Mouse (Mus musculus) kidney, postnatal 25 days (tissue): ENCODE data around the gene Ppp1r2.
A peak's percentile ranks its signal among the peaks of the same experiment; 100 is the strongest.

Experiments used
- DNase-seq, 2 experiments: peaks; one replicate each; pipeline ENCODE4 v3.0.0; 2021; ENCODE audit warnings: mixed read lengths in 2 of 2

Ppp1r2 gene

DNA sequence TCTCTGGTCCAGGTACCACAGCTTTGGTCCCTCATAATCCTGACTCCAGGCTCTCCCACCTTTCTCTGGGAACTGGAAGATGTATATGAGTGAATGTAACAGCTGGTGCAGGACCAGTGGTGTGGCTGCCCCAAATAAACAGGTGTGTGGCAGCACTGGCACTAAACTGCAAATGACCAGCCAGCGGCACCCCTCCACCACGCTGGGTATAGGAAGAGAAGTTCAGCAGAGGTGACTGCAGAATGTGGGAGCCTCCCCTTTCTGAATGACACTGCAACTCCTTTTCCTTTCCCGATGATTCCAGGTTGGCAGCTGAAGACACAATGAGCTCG is 41.9 kb downstream of the Ppp1r2 start:
- no peak for DNase-seq

DNA sequence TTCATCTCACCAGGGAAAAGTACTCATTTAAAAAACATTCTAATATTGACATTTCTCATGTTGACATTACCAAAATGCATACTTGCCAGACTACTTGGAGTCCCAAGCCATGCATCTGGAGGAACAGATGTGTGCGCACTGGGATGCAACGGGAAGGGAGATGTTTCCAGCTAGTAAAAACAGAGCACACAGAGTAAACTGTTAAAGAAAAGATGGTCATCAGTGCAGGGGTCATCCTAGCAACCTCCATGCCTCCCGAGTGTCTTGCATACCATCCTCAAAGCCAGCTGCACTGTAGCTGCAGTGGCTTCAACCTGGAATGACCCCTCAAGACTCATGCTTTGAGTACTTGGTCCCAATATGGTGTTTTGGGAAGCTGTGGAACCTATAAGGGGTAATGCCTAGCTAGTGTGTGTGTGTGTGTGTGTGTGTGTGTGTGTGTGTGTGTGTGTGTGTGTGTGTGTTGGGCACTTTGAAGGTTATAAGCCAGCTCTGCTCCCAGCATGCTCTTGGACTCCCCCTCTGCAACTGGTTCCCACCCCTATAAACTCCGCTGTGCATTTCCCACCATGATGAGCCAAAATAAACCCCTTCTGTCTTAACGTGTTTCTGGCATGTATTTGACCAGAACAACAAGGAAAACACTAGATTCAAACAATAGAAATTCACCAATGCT is 42.4 kb downstream of the Ppp1r2 start:
- no peak for DNase-seq

DNA sequence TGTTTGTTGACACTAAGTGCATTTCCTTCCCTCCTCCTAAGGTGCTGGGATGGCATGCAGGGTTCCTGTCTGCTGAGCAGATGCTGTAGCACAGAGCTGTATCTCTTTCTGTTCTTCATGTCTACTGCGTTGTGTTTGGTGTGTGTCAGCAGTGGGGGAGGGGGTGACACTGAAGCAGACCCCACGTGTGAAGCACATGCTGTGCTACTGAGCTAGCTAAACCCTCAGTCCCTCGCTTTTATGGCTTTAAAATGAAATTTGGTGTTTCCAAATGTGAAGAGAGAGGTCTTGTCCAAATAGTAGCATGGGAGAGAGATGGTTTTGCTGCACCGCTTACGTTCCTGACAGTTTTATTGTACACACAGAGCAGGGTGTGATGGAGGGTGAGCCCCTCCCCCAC is 43.5 kb downstream of the Ppp1r2 start:
- no peak for DNase-seq

DNA sequence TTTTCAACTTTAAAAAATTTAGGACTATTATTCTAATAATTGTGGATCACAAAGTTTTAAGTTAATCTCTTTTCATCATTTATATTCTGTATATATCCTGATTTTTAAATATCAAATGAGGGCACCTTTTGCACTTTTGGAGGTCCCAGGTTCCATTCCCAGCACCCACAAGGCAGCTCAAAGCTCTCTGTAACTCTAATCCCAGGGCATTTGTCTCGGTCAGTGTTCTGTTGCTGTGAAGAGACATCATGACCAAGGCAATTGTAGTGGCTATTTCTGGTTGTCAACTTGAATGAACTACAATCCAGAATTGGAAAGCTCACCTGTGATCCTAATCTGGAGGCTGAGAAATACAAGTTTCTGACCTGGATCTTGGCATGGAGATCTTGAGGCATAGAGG is 47.3 kb downstream of the Ppp1r2 start:
- no peak for DNase-seq

DNA sequence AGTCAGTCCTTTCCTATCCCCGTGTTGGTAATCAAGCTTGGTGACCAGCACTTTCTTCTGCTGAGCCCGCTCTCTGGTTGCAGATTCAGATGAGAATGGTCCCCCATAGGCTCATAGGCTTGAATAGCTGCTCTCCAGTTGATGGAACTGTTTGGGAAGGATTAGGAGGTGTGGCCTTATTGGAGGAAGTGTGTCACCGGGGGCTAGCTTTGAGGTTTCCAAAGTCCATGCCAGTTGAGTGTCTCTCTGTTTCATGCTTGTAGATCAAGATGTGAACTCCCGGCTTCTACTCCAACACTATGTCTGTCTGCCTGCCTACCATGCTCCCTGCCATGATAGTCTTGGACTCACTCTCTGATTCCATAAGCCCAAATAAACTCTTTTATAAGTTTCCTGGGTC is 59.8 kb downstream of the Ppp1r2 start:
- no peak for DNase-seq

DNA sequence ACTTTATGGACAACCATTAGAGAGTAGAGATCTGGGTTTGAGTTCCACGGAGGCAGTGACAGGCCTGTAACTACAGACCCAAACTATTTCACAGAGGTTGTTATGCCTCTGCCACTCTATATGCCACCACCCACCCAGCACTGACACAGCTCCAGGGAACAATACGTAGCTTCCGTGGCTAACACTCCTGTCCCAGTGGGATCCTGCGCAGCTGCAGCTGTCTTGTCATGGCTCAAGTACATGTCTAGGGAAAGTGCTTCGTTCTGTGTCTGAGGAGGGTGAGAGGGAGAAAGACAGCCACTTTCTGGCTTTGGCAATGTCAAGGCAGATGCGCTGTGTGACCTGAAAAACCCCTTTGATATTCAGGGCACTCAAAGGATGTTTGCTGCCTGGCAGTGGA is 61.6 kb downstream of the Ppp1r2 start:
- no peak for DNase-seq

DNA sequence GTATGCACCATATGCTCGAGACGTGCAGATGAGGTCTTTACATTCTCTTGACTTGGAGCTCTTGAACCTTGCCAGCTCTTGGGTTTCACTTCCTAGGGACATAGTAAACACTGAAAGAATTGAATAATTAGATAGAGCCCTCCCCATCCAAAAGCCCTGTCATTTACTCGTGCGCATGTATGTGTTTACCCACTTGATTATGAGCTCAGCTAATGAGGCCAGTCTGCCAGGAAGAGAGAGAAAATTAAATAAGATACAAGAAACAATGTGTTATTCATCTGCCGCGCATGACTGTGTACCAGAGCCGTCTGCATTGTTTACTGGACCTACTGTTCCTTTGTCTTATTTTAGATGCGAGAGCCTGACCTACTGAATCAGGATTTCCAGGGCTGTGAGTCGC is 63.6 kb downstream of the Ppp1r2 start:
- DNase-seq, result no peak

DNA sequence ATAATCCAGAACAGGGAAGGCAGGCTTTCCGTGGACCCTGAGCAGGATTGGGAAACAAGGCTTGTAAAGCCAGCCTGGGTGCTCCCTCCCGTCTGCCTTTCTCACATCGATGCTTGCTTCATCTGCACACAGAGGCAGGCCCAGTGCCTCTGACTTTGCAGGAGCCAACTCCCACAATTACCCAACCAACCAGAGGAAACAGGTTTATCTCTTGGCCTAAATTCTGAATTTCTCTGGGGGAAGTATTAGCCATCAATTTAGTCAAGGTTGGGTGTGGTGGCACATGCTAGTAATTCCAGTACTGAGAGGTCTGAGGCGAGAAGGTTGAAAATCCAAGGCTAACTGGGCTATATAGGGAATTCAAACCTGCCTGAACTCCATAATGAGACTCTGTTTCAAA is 64.6 kb downstream of the Ppp1r2 start:
- DNase-seq, result no peak

DNA sequence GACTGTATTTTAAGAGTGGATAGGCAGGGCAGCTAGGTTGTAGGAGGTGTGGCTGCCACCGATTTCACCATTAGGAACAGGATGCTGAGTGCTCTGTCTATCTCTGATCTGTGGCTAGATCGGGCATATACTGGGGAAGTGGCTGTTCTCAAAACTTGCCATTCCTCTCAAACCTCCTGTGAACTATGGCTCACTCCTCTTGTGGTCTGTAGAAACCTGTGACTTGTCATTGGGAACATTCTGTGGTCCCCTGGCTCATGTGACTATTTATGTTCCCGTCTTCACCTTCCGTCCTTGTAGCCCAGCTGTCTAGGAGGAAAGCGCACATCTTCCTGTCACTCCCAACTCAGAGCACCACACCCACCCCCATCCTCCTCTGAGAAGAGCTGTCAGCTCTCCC is 65.2 kb downstream of the Ppp1r2 start:
- DNase-seq, result peak in 1 of 2 experiments; percentile 63

DNA sequence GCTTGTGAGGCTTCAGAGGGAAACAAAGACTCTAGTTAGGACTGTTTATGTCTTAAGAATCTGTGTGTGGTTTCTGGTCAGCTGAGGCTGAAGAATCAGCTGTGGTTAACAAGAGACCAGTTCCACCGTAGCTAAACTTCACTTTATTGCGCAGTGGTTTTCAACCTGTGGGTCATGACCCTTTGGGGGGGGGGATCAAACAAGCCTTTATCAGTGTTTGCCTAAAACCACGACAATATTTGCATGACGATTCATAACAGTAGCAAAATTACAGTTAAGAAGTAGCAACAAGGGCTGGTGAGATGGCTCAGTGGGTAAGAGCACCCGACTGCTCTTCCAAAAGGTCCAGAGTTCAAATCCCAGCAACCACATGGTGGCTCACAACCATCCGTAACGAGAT is 69.4 kb downstream of the Ppp1r2 start:
- no peak for DNase-seq

DNA sequence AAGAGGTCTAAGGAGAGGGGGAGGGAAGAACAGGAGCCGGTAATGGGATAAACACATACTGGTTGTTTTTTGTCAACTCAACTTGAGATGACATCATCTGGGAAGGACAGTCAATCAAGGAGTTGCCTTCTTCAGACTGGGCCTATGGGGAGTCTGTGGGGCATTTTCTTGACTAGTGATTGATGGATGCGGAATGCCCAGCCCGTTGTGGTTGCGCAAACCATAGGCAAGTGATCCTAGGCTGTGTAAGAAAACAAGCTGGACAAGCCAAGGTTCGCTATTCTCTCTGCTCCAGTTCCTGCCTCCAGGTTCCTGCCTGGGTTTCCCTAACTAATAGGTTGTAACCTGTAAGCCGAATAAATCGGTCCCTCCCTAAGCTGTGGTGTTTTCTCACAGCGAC is 69.9 kb downstream of the Ppp1r2 start:
- DNase-seq, result no peak

DNA sequence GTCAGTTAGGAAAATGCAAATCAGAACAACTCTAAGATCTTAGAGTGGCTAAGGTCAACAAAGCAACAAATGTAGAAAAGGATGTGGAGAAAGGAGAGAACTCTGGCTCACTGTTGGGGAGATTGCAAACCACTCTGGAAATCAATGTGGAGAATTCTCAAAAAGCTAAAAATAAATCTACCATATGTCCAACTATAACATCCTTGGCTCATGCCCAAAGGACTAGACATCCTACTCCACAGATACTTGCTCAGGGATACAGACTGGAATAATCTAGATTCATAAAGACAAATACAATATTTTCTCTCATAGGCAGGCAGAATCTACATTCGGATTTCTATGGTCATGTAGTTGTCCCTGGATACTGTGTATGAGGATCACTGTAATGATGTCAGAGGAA is 70.9 kb downstream of the Ppp1r2 start:
- DNase-seq, result no peak

DNA sequence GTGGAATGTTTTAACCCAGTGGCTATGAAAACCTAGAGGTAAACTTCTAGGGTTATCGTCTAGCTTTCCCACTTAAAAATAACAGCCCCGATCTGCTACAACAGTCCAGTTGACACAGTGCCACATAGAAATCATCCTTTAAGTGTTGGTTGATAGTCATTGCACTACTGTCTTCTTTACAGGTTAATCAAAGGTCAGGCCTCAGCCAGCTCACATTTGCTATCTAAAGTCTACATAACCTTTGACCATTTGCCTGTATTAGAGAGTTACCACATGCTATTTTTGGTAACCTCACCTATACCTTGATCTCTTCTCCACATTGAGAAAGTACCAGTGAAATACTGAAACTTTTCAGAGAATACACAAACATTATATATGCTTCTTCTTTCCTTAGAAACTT is 73.4 kb downstream of the Ppp1r2 start:
- no peak for DNase-seq
